In the genomic region with DNA sequence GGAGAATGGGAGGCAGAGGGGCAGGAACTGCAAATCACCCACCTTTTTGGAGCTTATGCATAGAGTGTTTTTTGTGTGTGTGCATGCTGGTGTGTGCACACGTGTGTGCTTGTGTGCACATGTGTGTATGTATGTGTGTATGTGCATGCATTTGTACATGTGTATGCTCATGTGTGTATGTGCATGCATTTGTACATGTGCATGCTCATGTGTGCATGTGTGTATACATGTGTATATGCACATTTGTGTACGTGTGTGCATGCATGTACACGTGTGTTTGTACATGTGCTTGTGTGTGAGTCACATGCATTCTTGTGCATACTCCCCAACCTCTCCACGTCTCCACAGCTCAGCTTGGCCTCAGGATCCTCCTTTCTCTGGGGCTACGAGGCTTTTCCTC, we compare ENCODE assay signal across 18 mouse cellular contexts. TPM values are rescaled to one million over a fixed set of nuclear protein-coding genes. Genes with fewer than 3 reads are reported as not detected.
DNase-seq lines count a peak whose midpoint lies in the region; ATAC-seq and TF ChIP-seq lines count a peak whose summit lies in the region.
"Had no signal": no experiment of that assay in that cellular context is flagged by ENCODE, and none has a peak within 500 bp of the region (broad histone marks: within the 10 kb centered on the region; RNA-seq: fewer than 3 reads in every experiment).

No protein-coding gene starts in this region.

- H3K27me3 ChIP-seq in megakaryocyte, embryonic 14.5 days (replicated peaks): peaks cover 21% of the 10 kb centered on the region
- peaks cover 4% of the 10 kb centered on the region; the same call in 1 of the 2 replicates for H3K27me3 ChIP-seq in G1E (ENCODE audit: insufficient read depth, low read length)
- no peaks in the 10 kb centered on the region for H3K27me3 ChIP-seq in liver, embryonic 14.5 days (ENCODE audit: control insufficient read depth, insufficient read depth, low read length)
- H3K27me3 ChIP-seq: kidney, embryonic 15.5 days; midbrain, embryonic 12.5 days had no signal

- 50% methylated on average over 5 of the region's 5 CpGs for WGBS in liver, embryonic 14.5 days (ENCODE audit: insufficient replicate concordance)

- no peak for TF ChIP-seq CTCF in G1E (IDR thresholded peaks at IDR 0.05; ENCODE audit: low read depth, low read length)
- TF ChIP-seq CTCF in liver, embryonic 14.5 days (IDR thresholded peaks at IDR 0.05; ENCODE audit: low read depth): no peak

- H3K27ac ChIP-seq in liver, embryonic 14.5 days: no peak overlapping the region
- H3K27ac ChIP-seq: kidney, embryonic 15.5 days; midbrain, embryonic 12.5 days; stomach, postnatal 0 days had no signal

- H3K4me1 ChIP-seq in megakaryocyte, embryonic 14.5 days: peaks cover 61% of the 10 kb centered on the region
- peaks cover 46% of the 10 kb centered on the region for H3K4me1 ChIP-seq in G1E (ENCODE audit: insufficient read depth, low read depth, low read length)
- peaks cover 3 to 16% of the 10 kb centered on the region in 2 experiments; a peak in 3 of 4 replicates for H3K4me1 ChIP-seq in liver, embryonic 14.5 days (replicated peaks; ENCODE audit: control insufficient read depth in 2 of 2, insufficient read depth in 2 of 2, low read length in 1 of 2)
- H3K4me1 ChIP-seq: midbrain, embryonic 12.5 days had no signal

- no peaks in the 10 kb centered on the region for H3K36me3 ChIP-seq in megakaryocyte, embryonic 14.5 days (replicated peaks; ENCODE audit: low read length)
- H3K36me3 ChIP-seq in G1E (replicated peaks): peaks cover 13% of the 10 kb centered on the region
- H3K36me3 ChIP-seq in liver, embryonic 14.5 days (replicated peaks; ENCODE audit: control insufficient read depth, insufficient read depth, low read depth): no peaks in the 10 kb centered on the region
- H3K36me3 ChIP-seq: kidney, embryonic 15.5 days; midbrain, embryonic 12.5 days had no signal

- H3K9me3 ChIP-seq in megakaryocyte, embryonic 14.5 days: no peaks in the 10 kb centered on the region
- no peaks in the 10 kb centered on the region for H3K9me3 ChIP-seq in G1E (replicated peaks)
- H3K9me3 ChIP-seq in liver, embryonic 14.5 days (ENCODE audit: control insufficient read depth, low read length): no peaks in the 10 kb centered on the region
- H3K9me3 ChIP-seq: kidney, embryonic 15.5 days; midbrain, embryonic 12.5 days had no signal

- DNase-seq in G1E (ENCODE audit: low spot score): no peak
- DNase-seq in liver, embryonic 14.5 days (ENCODE audit: low read depth in 3 of 3, low spot score in 3 of 3): no peak
- no peak for DNase-seq in layer of hippocampus, postnatal 36 days
- DNase-seq in right cerebral cortex, adult 18-20 months: no peak
- DNase-seq in layer of hippocampus, adult 9-10 months (ENCODE audit: low spot score): no peak
- DNase-seq: adrenal gland, postnatal 25 days; cerebellum, adult 8-10 months; cerebellum, postnatal 25 days; kidney, adult 18-20 months; left cerebral cortex, postnatal 4 days had no signal

- H3K4me2 ChIP-seq in liver, embryonic 14.5 days (ENCODE audit: low read depth): peak overlapping the region; percentile 51
- H3K4me2 ChIP-seq: kidney, embryonic 15.5 days; midbrain, embryonic 12.5 days had no signal

- peak overlapping the region; percentile 67 for H3K4me3 ChIP-seq in megakaryocyte, embryonic 14.5 days (replicated peaks)
- H3K4me3 ChIP-seq in G1E (ENCODE audit: low read depth, low read length): peak overlapping the region; percentile 72; the same call in 1 of the 2 replicates
- H3K4me3 ChIP-seq in liver, embryonic 14.5 days (ENCODE audit: insufficient read depth in 1 of 2, low read depth in 2 of 2, low read length in 2 of 2): no peak overlapping the region
- H3K4me3 ChIP-seq: kidney, embryonic 15.5 days; midbrain, embryonic 12.5 days; myocyte had no signal

- H3K9ac ChIP-seq in liver, embryonic 14.5 days (replicated peaks): no peak overlapping the region
- H3K9ac ChIP-seq: kidney, embryonic 15.5 days; midbrain, embryonic 12.5 days had no signal

- TF ChIP-seq EP300 in liver, embryonic 14.5 days (IDR thresholded peaks at IDR 0.05; ENCODE audit: low read depth): no peak

- ATAC-seq in megakaryocyte, adult 5-6 weeks (ENCODE audit: poor library complexity, severe bottlenecking): no peak
- no peak for ATAC-seq in G1E (ENCODE audit: extremely low read depth, insufficient number of reproducible peaks, low FRiP score, poor library complexity, severe bottlenecking)
- no peak for ATAC-seq in liver, embryonic 14.5 days (ENCODE audit: insufficient read depth)
- ATAC-seq: forebrain, embryonic 14.5 days; hindbrain, embryonic 16.5 days had no signal

RNA-seq across cellular contexts. Expression of gene Selplg, which starts 1.6 kb away (rescaled TPM):
- polyA plus RNA-seq in megakaryocyte, embryonic 14.5 days (2012; ENCODE audit: insufficient read depth, low replicate concordance): 39.4 and 167 TPM in 2 replicates
- total RNA-seq in megakaryocyte, adult 5-6 weeks (2015): 718 and 733 TPM in 2 replicates
- total RNA-seq in megakaryocyte, adult 5-6 weeks (2017): 291 and 312 TPM in 2 replicates
- total RNA-seq in G1E (2014; fragmentation: Nextera tagmentation): 12.7 and 13.9 TPM in 2 replicates
- 8.5 and 10.7 TPM in 2 replicates for total RNA-seq in G1E (2017)
- 18.7 and 22.5 TPM in 2 replicates for polyA plus RNA-seq in G1E (2012)
- 8.8 and 10.9 TPM in 2 replicates for polyA plus RNA-seq in liver, embryonic 14.5 days (2012; rRNA removed)
- 11.2 and 12.5 TPM in 2 replicates for polyA plus RNA-seq in liver, embryonic 14.5 days (2014; fragmentation: Nextera tagmentation; extraction: Ambion mirVana)
- total RNA-seq in layer of hippocampus, postnatal 36 days (2021): 10 to 100 TPM; 30.2 to 30.3 TPM
- polyA plus RNA-seq: myocyte had no signal

RNA-seq across cellular contexts. Expression of gene Tmem119, which starts 30.5 kb away (rescaled TPM):
- polyA plus RNA-seq in megakaryocyte, embryonic 14.5 days (2012; ENCODE audit: insufficient read depth, low replicate concordance): 4.0 TPM in 1 of 2 replicates, not detected in the other
- 1.9 and 2.8 TPM in 2 replicates for total RNA-seq in megakaryocyte, adult 5-6 weeks (2015)
- total RNA-seq in megakaryocyte, adult 5-6 weeks (2017): 2.3 and 3.2 TPM in 2 replicates
- total RNA-seq in G1E (2014; fragmentation: Nextera tagmentation) (not detected in 2 replicates), G1E (2017) (0.12 and 0.27 TPM in 2 replicates)
- 0.21 and 0.24 TPM in 2 replicates for polyA plus RNA-seq in G1E (2012)
- polyA plus RNA-seq in liver, embryonic 14.5 days (2012; rRNA removed): 0.94 and 1.1 TPM in 2 replicates
- 1.1 and 1.4 TPM in 2 replicates for polyA plus RNA-seq in liver, embryonic 14.5 days (2014; fragmentation: Nextera tagmentation; extraction: Ambion mirVana)
- total RNA-seq in layer of hippocampus, postnatal 36 days (2021): 10 to 100 TPM; 22.0 to 25.7 TPM

RNA-seq across cellular contexts. Expression of gene Iscu, which starts 58.2 kb away (rescaled TPM):
- polyA plus RNA-seq in megakaryocyte, embryonic 14.5 days (2012; ENCODE audit: insufficient read depth, low replicate concordance): 39.7 and 56.2 TPM in 2 replicates
- 107 and 114 TPM in 2 replicates for total RNA-seq in megakaryocyte, adult 5-6 weeks (2015)
- total RNA-seq in megakaryocyte, adult 5-6 weeks (2017): 80.8 and 95.5 TPM in 2 replicates
- 44.2 and 46.2 TPM in 2 replicates for total RNA-seq in G1E (2014; fragmentation: Nextera tagmentation)
- total RNA-seq in G1E (2017): 76.9 and 93.6 TPM in 2 replicates
- polyA plus RNA-seq in G1E (2012): 39.5 and 50.7 TPM in 2 replicates
- polyA plus RNA-seq in liver, embryonic 14.5 days (2012; rRNA removed): 46.2 and 64.9 TPM in 2 replicates
- 100 and 103 TPM in 2 replicates for polyA plus RNA-seq in liver, embryonic 14.5 days (2014; fragmentation: Nextera tagmentation; extraction: Ambion mirVana)
- 100 to 1,000 TPM; 110 to 126 TPM for total RNA-seq in layer of hippocampus, postnatal 36 days (2021)

RNA-seq across cellular contexts. Expression of gene Sart3, which starts 58.5 kb away (rescaled TPM):
- polyA plus RNA-seq in megakaryocyte, embryonic 14.5 days (2012; ENCODE audit: insufficient read depth, low replicate concordance): 9.0 and 14.3 TPM in 2 replicates
- total RNA-seq in megakaryocyte, adult 5-6 weeks (2015): 9.9 and 11.9 TPM in 2 replicates
- total RNA-seq in megakaryocyte, adult 5-6 weeks (2017): 26.1 and 28.3 TPM in 2 replicates
- total RNA-seq in G1E (2014; fragmentation: Nextera tagmentation): 18.6 and 19.0 TPM in 2 replicates
- total RNA-seq in G1E (2017): 30.4 and 32.6 TPM in 2 replicates
- 45.6 and 52.6 TPM in 2 replicates for polyA plus RNA-seq in G1E (2012)
- polyA plus RNA-seq in liver, embryonic 14.5 days (2012; rRNA removed): 11.6 and 15.0 TPM in 2 replicates
- 12.7 and 15.9 TPM in 2 replicates for polyA plus RNA-seq in liver, embryonic 14.5 days (2014; fragmentation: Nextera tagmentation; extraction: Ambion mirVana)
- 10 to 100 TPM; 51.2 to 56.8 TPM for total RNA-seq in layer of hippocampus, postnatal 36 days (2021)

Comparison
In these comparisons a context has a peak if more than half of its experiments do, and no peak if none do; other contexts are left out.
1. H3K4me3 ChIP-seq: peak in megakaryocyte, embryonic 14.5 days (single experiment) and G1E (single experiment); none in liver, embryonic 14.5 days (0 of 2).
2. RNA of gene Selplg, which starts 1.6 kb away (total RNA-seq): 291 to 733 TPM in megakaryocyte, adult 5-6 weeks; 30.2 to 30.3 TPM in layer of hippocampus, postnatal 36 days and 8.5 to 13.9 TPM in G1E; every median in the first group is over 4 times any median in the second.
3. RNA of gene Tmem119, which starts 30.5 kb away (total RNA-seq): 22.0 to 25.7 TPM in layer of hippocampus, postnatal 36 days; 1.9 to 3.2 TPM in megakaryocyte, adult 5-6 weeks and 0.12 to 0.27 TPM in G1E; every median in the first group is over 4 times any median in the second.